Mouse (Mus musculus) stomach, adult 2 months (tissue): ENCODE data around the gene Gm28372. TPM values are rescaled to one million over a fixed set of nuclear protein-coding genes. Genes with fewer than 3 reads are reported as not detected.

Source experiments
- polyA plus RNA-seq: library from polyadenylated mRNA; depleted of rRNA; stranded (reverse); fragments of >200 nt; gene quantifications from 2 replicates; pipeline ENCODE4 v1.2.3, GENCODE M21; 2012; rRNA removed

Gene Gm28372
- polyA plus RNA-seq: not detected in 2 replicates

DNA sequence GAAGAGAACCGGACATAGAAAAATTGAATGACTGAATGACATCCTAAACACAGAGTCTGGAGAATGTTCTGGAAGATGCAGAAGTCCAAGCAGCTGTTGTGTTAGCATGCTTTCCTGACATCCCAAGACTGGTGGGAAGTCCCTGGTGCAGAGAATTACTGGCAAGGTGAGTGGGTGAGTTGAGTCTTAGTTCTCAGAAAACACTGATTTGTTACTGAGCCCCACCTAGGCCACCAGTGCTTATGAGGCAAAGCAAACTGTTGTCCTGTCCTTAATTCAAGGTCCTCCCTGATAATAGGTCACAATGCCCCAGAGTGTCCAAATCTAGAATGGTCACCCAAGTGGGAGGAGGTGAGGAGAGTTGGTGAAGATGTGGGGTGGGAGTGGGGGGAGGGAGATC lies at the start of gene Gm28372, which contains the start of gene 1700020A23Rik:
Gm28372 (plus strand) TSS at position 301 of the 400 bp plus-strand sequence.
1700020A23Rik (plus strand) TSS at position 321 of the 400 bp plus-strand sequence.

DNA sequence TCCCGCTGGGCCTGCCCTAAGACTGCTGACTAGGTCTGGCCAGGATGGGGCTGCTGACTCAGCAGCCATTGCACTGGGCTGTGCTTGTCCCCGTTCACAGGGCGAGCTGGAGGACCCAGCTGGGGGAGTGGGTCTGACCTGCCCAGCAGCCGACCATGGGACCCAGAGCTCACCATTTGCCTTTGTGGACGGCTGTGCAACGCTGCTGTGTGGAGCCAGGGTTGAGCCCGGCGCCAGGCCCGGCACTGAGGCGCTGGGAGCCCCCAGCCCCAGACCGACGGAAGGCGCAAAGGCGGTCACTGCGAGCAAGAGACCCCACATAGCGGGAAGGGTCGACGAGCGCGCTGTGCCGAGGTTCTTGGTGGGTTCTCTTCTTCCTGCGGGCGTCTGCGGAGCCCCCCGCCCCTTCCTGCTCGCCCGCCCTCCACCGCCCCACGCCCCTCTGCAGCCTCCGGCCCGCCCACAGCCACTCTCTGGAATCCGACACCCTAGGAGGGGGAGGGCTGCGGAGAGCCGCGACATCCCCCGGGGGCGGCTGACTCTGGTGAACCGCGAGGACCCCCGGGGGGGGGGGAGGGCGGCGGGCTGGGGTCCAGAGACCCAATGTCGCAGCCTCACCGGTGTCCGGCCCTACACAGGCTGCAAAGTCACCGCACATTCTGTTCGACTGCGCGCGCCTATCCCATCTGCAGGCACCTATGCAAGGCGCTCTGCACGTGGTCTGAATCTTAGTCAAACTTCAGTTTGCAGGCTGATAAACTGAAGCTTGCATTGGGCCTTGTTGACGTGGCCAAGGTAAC lies 7.7 kb upstream of the Gm28372 start, which contains the start of gene Cpxm1:
Cpxm1 (minus strand) TSS at position 389 of the 800 bp plus-strand sequence.

DNA sequence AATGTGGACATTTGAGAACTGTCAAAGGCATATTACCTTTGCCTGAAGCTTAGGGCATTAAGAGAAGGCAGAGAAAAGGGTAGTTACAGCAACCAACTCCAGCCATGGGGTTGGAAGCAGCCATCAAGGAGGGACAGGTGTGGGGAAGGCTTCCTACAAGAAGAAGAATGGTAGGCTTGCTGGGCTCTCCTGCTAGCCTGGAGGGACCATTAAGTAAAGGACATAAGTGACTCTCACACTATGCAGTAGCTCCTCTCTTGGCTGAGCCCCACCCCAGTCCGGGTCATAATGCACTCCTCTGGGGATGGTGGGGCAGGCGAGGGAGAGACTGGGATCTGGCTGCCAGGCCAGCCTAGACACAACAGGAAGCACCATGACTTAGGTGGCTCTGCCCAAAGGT lies 1.1 kb downstream of the Gm28372 start, which contains the start of gene Tmem239:
Tmem239 (plus strand) TSS at position 301 of the 400 bp plus-strand sequence.

GRCm38 (mm10) chr2:130424126-130424853 lies 19.3 kb downstream of the Gm28372 start, which contains the start of the genes Vps16 and Pced1a:
TSS of gene Vps16 (plus strand) at chr2:130424339.
TSS of gene Pced1a (minus strand) at chr2:130424701.

GRCm38 (mm10) chr2:130449794-130450433 lies 44.9 kb downstream of the Gm28372 start, which contains the start of gene Ptpra:
TSS of gene Ptpra (plus strand) at chr2:130450278.

Other genes starting within 250 kb of the Gm28372 start
- 170 and 204 TPM in 2 replicates for gene Snrpb, start 225.8 kb upstream of the Gm28372 start, polyA plus RNA-seq
- gene Tmc2, start 210.0 kb upstream of the Gm28372 start, polyA plus RNA-seq: not detected in 2 replicates
- gene Nop56, start 130.8 kb upstream of the Gm28372 start, polyA plus RNA-seq: 14.7 and 23.9 TPM in 2 replicates
- gene Idh3b, start 120.7 kb upstream of the Gm28372 start, polyA plus RNA-seq: 100 and 129 TPM in 2 replicates
- 2.0 and 2.2 TPM in 2 replicates for gene Ebf4, start 110.1 kb upstream of the Gm28372 start, polyA plus RNA-seq
- 2.8 and 2.9 TPM in 2 replicates for gene Cpxm1, start 7.7 kb upstream of the Gm28372 start, polyA plus RNA-seq
- not detected in 2 replicates for gene 1700020A23Rik, start within 50 bp of the Gm28372 start, polyA plus RNA-seq
- gene Tmem239, start 1.2 kb downstream of the Gm28372 start, polyA plus RNA-seq: not detected in 2 replicates
- 16.4 and 21.5 TPM in 2 replicates for gene Vps16, start 19.1 kb downstream of the Gm28372 start, polyA plus RNA-seq
- gene Pced1a, start 19.5 kb downstream of the Gm28372 start, polyA plus RNA-seq: 9.5 and 9.6 TPM in 2 replicates
- 18.1 and 19.6 TPM in 2 replicates for gene Ptpra, start 45.0 kb downstream of the Gm28372 start, polyA plus RNA-seq
- 41.4 and 106 TPM in 2 replicates for gene Mrps26, start 158.5 kb downstream of the Gm28372 start, polyA plus RNA-seq
- 0.40 TPM in 1 of 2 replicates, not detected in the other for gene Oxt, start 170.9 kb downstream of the Gm28372 start, polyA plus RNA-seq
- 0.20 and 0.54 TPM in 2 replicates for gene Avp, start 177.3 kb downstream of the Gm28372 start, polyA plus RNA-seq
- 0.11 and 0.21 TPM in 2 replicates for gene Fastkd5, start 224.8 kb downstream of the Gm28372 start, polyA plus RNA-seq
- 2.5 TPM in 2 replicates for gene Ubox5, start 224.8 kb downstream of the Gm28372 start, polyA plus RNA-seq
- gene Lzts3, start 237.6 kb downstream of the Gm28372 start, polyA plus RNA-seq: 10.8 and 10.9 TPM in 2 replicates